Mouse (Mus musculus) naive thymus-derived CD4-positive, alpha-beta T cell, adult 2 months (primary cell): ENCODE measurements around the gene Cnot1.

Experiments
- DNase-seq: peaks from one replicate; pipeline ENCODE4 v3.0.0-alpha.2; 2011; ENCODE audit warnings: low read depth

Cnot1 gene

DNA sequence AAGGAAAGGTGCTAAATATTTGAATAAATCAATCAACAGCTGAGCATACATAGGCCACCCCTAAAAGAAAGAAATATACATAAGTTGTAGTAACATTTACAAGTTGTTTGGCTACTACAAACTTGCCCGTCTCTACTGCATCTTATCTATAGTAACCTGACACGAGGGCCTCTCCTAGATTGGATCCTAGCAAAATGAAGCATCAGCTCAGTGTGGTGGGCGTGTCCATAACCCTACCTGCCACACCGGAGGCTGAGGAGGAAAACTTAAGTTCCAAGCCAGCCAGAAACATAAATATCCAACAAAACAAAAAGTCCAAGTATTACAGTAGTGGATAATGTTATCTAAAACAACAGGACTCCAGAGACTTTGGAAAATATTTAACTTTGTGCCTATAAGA, 79.6 kb downstream of the Cnot1 start:
- no peak for DNase-seq

DNA sequence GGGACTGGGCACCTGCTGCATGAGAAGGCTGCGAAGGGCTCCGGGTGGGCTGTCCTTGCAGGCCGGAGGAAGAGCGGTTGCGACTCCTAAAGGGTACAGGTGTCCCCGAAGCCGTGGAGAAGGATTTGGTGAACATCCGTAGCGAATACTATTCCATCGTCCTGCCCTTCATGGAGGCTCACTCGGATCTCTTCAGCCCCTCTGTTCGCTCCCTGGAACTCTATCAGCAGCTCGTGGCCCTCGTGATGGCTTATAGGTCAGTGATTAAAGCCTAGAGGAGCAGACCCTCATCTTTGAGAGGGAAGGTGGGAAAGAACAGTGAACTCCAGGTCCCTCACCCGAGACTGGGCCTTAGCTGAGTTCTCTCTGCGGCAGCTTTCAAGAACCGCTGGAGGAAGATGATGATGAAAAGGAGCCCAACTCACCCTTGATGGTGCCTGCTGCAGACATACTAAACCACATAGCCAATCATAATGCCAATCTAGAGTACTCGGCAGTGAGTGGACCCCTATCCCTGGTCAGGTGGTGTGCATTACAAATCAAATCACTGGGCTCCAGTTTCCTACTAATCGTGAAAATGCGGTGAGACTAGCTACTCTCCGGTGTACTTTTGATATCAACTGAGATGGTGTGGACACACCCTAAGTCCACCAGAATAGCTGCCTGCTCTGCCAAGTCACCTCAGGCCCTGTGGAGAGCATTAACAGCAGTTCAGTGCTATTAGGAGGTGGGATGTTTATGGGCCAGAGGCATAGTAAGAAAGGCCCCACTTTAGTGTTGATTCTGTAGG, 90.5 kb downstream of the Cnot1 start:
- no peak for DNase-seq

DNA sequence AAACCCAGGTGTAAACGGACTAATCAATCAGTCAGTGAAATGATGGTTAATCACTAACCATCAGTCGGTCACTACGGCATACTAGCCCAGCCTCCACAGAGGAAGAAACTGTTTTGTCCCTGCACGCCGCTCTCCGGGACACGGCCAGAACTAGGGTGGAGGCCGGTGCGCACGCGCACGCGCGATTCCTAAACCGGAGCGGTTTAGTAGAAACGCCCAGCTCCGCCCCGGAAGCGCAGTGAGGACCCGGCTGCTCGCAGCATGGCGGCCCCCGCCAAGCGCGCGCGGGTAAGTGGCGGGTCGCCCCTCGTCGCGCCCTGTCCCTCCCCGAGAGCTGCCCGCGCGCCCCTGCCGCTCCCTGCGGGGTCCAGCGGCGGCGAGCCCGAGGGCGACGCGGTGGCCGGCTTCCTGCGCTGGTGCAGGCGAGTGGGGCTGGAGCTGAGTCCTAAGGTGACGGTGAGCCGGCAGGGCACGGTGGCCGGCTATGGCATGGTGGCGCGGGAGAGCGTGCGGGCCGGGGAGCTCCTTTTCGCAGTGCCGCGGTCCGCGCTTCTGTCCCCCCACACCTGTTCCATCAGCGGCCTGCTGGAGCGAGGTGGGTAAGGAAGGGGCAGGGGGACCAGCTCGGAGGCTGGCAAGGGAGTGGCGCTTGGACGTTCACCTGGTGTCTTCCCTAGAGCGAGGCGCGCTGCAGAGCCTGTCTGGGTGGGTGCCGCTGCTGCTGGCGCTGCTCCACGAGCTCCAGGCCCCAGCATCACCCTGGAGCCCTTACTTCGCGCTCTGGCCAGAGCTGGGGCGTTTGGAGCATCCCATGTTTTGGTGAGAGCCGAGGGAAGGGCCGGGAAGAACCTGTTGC, 91.4 kb downstream of the Cnot1 start, which contains the start of gene Setd6:
Setd6 (plus strand) TSS at position 206 of the 856 bp plus-strand sequence.
- peak; percentile 92 for DNase-seq

DNA sequence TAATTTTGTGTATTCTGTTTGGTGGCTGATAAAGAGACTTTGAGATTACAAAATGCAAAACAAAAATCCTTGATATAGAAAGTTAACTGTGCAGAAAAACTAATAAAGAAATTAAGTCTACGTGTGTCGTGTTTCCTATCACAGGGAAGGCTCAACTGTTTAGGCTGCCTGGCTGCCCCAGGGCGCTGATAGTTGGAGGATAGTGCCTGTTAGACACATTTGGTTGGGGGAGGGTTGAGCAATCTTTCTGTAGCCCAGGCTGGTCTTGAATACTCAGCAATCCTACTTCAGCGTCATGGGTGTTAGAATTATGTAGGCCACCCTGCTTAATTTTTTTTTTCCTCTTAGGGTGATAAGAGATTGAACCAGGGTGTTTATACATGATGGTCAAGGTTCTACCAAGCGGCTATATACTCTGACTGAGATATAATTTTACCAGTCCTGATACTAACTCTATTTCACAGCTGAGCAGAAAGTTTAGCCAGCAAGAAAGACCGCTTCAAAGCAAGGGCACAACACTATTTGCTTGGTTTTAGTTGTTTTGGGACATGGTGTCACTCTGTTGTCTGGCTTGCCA, 92.3 kb downstream of the Cnot1 start:
- DNase-seq, result no peak

DNA sequence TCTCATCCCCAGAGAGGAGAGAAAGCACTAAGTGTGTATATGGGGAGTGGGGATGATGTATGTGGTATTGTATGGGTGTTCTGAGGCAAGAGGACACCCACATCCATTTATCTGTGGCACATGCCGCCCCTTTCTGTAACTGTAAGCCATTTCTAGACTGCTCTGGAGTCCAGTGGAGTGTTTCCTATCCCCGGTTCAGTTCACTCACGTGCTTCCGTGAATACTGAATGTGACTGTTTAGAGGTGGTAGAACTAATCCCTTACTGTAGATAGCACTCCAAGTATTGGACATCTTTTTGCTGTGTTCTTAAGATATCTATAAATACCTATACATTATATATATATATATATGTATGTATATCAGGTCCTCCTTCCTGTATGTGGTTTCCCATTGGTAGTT, 92.9 kb downstream of the Cnot1 start:
- DNase-seq, result no peak

DNA sequence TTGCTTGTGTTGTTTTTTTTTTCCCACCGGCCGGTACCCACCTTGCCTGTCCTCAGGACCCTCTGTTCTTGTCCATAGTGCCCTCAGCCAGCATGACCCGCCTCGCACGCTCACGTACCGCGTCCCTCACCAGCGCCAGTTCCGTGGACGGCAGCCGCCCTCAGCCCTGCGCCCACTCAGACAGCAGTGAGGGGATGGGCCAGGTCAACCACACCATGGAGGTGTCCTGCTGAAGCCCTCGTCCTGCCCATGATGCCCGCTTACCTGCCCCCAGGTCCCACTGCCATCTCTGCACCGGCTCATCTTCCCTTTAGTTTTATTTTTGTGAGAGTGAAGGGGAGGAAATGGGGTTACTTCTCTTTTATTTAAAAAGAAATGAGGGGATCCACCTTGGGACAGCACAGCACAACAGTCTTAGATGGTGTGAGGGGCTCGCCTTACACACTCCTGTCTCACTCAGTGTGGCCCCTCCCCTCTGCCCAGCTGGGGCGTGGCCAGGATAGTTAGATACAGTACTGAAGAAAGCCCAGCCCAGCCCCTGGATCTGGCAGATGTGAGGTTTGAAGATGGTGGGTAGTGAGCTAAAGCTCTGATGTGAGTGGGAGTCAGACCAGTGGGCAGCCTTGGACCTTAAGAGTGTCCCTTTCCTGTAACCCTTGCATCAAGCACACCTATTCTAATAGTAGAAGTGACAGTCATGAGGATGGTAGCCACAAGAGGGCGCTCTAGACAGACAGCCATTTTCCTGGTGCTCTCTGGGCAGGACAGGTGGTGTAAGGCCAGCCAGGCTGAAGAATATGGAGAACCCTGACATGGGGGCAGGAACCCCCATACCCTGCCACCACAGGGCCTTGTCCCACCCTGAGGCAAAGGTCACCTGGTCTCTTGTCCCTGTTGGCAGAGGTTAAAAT, 93.9 kb downstream of the Cnot1 start:
- peak; percentile 91 for DNase-seq

DNA sequence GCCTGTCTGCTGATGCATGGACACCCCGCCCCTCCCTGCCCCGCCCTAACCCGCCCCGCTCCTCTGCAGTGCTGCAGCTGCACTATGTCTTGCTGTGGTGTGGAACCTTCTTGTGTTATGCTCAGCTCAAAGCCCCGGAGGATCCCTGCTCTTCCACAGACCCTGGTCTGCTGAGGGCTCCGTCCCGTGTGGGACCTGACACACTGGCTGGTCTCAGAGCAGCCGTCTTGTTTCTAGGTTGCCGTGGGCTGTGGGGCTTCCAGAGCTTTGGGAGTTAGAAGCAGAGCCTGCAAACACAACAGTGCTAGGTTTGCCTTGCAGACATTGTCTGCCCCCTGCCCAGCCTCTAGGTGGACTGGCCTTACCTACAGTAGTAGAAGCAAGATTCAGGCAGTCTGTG, 94.9 kb downstream of the Cnot1 start:
- DNase-seq, result no peak

DNA sequence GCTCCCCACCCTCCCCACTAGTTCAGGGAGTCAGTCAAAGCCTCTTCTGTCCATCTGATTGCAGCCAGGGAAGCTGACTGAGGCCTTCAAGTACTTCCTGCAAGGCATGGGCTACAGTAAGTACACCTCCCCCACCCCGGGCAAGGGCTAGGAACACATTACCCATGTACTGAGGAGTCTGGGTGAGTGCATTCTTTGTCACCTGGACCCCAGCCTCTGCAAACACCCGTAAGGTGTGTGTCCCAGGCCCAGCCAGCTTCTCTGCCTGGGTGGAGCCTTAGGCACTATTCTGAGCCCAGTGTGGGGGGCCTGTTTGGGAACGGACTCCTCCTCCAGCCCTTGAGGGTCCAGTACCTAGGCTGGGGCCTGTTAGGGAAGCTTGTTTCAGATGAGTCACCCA, 96.2 kb downstream of the Cnot1 start:
- no peak for DNase-seq

DNA sequence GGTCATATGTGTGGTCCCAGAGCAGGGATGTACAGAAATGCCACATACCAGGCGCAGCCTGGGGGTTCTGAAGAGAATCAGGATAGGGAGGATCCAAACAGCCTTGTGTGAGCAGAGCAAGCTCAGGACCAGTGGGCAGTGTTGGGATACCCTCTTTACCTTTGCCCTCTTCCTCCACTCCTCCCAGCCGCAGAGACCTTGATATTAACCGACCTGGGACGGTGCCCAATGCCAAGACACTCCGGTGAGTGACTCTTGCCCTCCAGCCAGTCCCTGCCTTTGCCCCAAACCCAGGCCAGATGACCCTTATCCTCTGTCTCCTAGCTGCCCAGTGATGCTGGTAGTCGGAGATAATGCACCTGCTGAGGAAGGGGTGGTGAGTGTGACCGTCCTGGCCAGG, 97.7 kb downstream of the Cnot1 start:
- no peak for DNase-seq

DNA sequence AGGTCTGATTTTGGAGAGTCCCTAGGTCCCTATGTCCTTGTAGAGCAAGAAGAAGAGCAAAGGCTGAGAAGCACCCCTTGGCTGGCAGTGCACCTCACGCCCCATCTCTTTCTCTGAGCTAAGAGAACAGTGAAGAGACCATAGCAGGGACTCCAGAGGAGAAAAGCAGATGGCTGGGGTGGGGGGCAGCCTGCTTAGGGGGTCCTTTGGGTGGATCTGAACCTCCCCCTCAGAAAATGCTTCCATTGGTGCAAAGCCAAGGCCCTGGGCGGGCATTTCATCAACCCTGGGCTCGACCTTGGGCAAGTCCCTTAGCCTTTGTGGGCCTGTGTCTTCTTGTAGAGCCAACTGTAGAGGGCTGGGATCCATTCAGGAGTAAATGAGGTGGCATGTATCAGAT, 102.7 kb downstream of the Cnot1 start:
- DNase-seq, result no peak

DNA sequence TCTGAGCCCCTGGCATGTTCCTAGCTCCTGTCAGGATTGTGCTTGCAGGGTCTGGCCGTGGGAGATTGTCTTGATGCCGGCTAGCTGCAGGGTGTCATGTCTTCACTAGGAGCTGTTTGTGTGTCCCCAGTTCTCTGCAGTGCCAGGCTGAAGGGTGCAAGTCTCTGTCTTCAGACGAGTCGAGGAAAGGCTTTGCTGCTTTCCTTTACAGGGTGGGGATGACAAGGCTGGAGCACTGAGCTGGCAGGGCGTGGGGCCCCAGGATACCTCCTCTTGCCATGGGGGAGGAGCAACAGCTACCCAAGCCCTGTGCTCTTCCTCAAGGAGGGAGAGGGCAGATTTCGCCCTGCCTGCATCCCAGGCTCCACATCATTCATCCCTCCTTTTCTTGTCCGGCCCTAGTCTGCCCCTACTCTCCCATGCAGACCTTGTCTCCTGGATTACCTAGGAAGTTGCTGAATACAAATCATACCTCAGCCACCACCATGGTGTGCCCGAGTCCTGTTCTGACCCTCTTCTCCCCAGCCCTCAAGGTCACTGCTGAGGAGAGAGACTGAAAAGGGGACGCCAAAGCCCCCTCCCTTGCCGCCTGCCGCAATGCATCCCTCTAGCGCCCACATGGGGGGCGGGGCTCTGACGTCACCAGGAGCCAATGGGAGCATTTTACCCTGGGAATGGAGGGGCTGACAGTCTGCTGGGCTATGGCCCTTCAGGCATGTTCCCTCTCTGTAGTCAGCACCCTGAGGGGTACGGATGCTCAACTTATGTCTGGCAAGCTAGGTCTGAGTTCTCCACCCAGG, 103.6 kb downstream of the Cnot1 start:
- DNase-seq, result peak; percentile 28

DNA sequence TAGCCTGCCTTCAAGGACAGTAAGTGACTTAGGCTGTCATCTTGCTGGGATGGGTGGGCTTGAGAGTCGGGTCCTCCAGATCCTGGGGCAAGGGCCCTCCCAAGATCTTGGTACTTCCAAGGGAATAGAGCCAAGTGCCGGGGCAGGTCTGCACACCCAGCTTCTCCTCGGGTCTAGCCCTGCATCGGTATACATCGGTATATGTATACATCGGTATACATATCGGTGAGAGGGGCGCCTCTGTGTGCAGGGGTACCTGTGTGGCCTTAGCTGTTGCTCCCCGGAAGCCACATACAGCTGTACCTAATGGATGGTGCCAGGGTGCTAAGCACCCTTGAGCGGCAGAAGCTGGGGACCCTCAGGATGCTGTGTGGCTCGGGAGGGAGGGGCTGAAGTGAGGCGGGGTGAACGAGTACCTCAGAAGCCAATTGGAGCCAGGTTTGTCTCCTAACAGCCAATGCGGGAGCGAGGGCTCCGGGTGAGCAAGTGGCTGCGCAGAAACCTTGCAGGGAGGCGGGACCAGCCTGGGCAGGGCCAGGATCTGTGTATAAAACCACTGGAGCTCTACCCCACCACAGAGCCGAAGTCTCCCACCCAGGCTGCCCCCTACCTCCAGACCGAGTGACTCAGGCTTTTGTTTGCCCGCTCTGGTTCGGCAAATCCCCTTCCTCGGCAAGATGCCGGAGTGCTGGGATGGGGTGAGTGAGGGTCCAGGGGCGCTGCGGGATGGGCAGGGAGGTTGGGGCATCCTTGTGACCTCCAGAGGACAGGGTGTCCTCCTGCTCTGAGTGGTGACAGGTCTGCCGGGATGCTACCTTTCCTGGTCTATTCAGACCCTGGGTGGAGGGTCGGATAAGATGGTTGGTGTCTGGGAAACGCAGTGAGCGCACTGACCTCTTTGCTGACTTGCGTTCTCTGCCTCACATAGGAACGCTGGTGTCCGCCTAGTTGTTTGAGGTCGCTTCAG, 104.5 kb downstream of the Cnot1 start:
- DNase-seq, result peak; percentile 75

DNA sequence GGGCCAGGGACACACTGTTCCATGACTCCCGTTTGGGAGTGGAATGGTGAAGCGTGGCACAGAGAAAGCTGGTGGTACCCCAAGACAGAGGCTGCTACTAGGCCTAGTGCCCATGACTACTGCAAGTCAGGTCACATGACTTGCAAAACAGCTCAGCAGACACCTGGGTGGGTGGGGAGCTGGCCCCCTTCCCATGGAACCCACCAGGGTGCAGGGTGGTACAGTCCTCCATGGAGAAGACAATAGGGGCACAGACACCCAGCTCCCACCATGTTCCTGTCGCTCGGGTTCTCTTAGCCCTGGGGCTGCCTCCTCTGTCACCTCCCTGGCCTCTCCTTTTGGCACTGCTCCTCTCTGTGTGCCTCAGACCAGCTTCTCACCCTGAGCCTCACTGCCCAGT, 105.5 kb downstream of the Cnot1 start:
- DNase-seq, result no peak

DNA sequence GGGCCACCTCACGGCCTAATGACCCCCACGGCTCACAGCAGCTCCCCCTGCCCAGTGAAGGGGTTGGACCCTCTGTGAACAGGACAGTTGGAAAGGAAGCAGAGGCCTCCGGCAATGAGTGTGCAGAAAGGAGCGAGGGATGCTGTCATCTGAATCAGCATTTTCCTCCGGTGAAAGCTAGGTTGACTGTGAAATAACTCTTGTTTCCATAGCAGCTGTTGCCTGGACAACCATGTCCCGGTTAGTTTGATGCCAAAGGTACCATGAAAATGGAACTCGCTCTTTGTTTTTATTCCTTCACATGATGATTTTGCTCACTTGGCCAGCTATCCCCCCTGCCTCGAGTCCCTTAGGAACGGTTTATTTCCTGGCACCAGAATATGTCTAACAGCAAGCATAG, 107.0 kb downstream of the Cnot1 start:
- DNase-seq, result no peak

DNA sequence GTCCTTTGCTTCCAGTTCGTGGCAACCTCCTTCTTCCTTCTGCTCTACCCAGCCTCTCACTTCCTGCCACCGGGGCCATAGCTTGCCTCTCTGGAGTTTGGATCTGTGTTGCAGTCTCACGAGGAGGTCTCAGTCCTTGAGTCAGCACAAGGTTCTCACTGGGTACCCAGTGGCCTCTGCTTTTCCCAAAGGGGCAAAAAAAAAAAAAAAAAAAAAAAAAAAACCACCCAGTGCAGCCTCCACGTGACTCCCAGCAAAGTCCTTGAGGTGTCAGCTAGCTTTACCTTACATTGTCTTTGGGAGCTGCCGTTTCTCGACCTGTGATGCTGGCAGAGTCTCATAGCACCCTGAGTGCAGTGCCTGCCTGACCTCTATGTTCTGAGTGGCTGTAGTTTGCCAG, 109.1 kb downstream of the Cnot1 start:
- no peak for DNase-seq

DNA sequence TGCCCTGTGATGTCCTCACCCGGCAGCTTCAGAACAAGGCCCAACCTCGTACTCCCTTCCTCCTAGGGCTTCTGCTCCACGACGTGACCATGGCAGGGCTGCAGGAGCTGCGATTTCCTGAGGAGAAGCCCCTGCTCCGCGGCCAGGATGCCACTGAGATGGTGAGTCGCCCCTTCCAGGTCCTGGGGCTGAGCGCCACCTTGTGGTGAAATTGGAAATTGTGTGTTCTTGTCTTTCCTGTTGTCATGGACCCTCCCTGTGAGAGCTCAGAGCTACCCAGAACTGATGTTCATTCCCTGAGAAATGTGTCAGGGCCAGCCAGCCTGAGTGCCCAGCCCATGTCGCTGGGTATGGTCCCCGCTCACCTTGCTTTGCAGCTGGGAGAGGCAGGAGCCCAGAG, 110.1 kb downstream of the Cnot1 start:
- DNase-seq, result peak; percentile 86

DNA sequence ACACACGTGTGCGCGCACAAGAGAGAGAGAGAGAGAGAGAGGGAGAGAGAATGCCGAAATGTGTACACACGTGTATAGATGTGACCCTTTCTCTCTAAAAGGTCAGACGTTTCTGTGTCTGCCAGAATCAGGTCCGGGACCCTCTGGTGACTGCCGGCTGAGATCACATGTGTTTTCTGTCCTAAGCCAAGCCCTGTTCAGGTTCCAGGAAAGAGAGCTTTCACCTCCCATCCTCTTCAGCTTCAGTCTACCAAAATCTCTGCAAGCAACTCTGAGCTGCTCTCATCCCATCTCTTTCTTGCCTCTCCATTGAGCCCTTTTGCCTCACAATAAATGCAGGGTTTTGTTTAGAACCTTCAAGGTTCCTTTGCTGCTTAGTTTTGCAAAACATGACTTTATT, 110.6 kb downstream of the Cnot1 start:
- no peak for DNase-seq

DNA sequence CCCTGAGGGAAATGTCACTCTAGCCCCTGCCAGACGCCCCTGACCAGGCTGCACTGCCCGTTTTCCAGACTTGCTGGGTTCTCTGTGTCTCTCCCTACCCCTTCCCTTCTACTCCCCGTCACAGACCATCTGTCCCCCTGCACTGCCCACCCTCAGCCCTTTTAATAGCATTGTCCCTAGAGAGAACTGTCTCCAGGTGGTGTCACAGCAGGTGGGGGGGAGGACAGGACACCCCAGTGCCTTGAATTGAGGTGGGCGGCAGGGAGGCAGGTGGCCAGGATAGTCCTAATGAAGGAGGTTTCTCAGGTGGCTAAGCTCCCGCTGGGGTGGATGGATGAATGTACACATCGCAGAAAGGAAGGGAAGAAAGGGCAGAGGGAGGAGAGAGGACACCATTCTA, 112.6 kb downstream of the Cnot1 start:
- no peak for DNase-seq

DNA sequence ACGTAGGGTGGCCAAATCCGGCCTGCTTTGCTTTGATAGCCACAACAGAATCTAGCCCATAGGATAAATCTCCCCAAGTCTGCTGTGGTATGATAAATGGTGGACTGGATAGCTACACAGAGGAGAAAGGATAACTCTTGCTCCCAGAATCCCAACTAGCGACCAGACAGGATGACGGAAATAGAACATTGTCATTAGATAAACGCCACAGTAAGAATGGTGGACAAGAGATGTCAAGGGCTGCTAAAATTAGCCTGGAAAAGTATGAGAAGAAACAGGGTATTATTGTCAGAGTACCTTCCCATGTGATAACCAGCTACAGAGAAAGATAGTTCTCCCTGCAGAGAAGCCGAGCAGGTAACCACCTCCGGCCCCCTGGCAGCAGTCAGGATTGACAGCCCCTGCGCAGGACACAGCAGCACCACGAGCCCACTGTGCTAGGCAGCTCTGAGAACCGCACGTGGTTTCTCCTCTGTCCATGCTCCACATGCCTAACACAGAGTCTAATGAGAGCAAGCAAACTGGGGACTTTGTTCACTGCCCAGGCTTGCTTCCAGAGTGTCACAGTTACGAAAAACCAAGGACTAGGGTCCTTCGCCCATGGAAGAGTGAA, 116.2 kb downstream of the Cnot1 start:
- DNase-seq, result no peak
